Mouse (Mus musculus): ENCODE results near the gene Rgmb. TPM values are rescaled to one million over a fixed set of nuclear protein-coding genes. Genes with fewer than 3 reads are reported as not detected.

Rgmb gene
- total RNA-seq, 2 experiments from 2014 or later = not detected

- ATAC-seq (replicated peaks; ENCODE audit: poor library complexity, severe bottlenecking) = peak; percentile 50; the same call in 1 of the 2 replicates
Observed at GRCm38 (mm10) chr17:15787036-15787435, 43.8 kb downstream of the Rgmb start.

- no peak for ATAC-seq (replicated peaks; ENCODE audit: poor library complexity, severe bottlenecking)
Observed at GRCm38 (mm10) chr17:15777979-15778378, 52.9 kb downstream of the Rgmb start.

- no peak for ATAC-seq (replicated peaks; ENCODE audit: poor library complexity, severe bottlenecking)
Observed at GRCm38 (mm10) chr17:15776349-15776748, 54.5 kb downstream of the Rgmb start.

GRCm38 (mm10) chr17:15774565-15775215 is 56.1 kb downstream of the Rgmb start:
- peak; percentile 91 for ATAC-seq (replicated peaks; ENCODE audit: poor library complexity, severe bottlenecking)

GRCm38 (mm10) chr17:15773956-15774355 is 56.9 kb downstream of the Rgmb start:
- peak; percentile 69 for ATAC-seq (replicated peaks; ENCODE audit: poor library complexity, severe bottlenecking)

GRCm38 (mm10) chr17:15769081-15769724 is 61.6 kb downstream of the Rgmb start:
- no peak for ATAC-seq (replicated peaks; ENCODE audit: poor library complexity, severe bottlenecking)

- ATAC-seq (replicated peaks; ENCODE audit: poor library complexity, severe bottlenecking) = peak; percentile 98
Observed at GRCm38 (mm10) chr17:15761191-15761590, 69.6 kb downstream of the Rgmb start.

Other genes with a start within 250 kb of the Rgmb start
- 34.8 and 39.1 TPM in 2 replicates for gene Chd1, start 126.1 kb downstream of the Rgmb start, total RNA-seq (2014; fragmentation: Nextera tagmentation)
- gene Chd1, start 126.1 kb downstream of the Rgmb start, total RNA-seq (2017) = 55.8 and 68.2 TPM in 2 replicates

Data from granulocyte monocyte progenitor cell, adult 5-6 weeks (primary cell).